Mouse (Mus musculus) hindbrain, embryonic 14.5 days (tissue): ENCODE measurements at regions not wholly inside any gene's neighbourhood (a gene's known extent, or its start where the extent isn't known, plus 50 kb on each side); places are given as distances from the start of the nearest gene placed in this dataset.

Experiments
- ATAC-seq: fragments of 200-750 bp; cut with Nextera tagmentation; 2 replicates; pipeline ENCODE4 v1.8.0; 2017; ENCODE audit warnings: moderate number of reproducible peaks, mild to moderate bottlenecking, moderate TSS enrichment, moderate library complexity; ENCODE audit not compliant: low FRiP score
- DNase-seq: peaks from one replicate; pipeline ENCODE4 v3.0.0-alpha.2; 2015; ENCODE audit warnings: low spot score
- H3K27ac ChIP-seq: fragments of 300-500 bp; sonication (generic); 2 replicates; pipeline ENCODE4 v1.5.1; 2014; ENCODE audit warnings: mild to moderate bottlenecking, moderate library complexity
- H3K27me3 ChIP-seq: fragments of 300-500 bp; sonication (generic); 2 replicates; pipeline ENCODE4 v1.6.1; 2014; ENCODE audit warnings: mild to moderate bottlenecking, low read length, mixed read lengths; ENCODE audit not compliant: control insufficient read depth, insufficient read depth
- H3K36me3 ChIP-seq: fragments of 300-500 bp; sonication (generic); replicated peaks from 2 replicates; pipeline ENCODE4 v1.6.1; 2014; ENCODE audit not compliant: control insufficient read depth, insufficient read depth
- H3K4me1 ChIP-seq: fragments of 300-500 bp; sonication (generic); replicated peaks from 2 replicates; pipeline ENCODE4 v1.6.1; 2014; ENCODE audit warnings: antibody characterized with exemption, low read length, mixed read lengths; ENCODE audit not compliant: control insufficient read depth, insufficient read depth
- H3K4me2 ChIP-seq: fragments of 300-500 bp; sonication (generic); replicated peaks from 2 replicates; pipeline ENCODE4 v1.6.1; 2014; ENCODE audit warnings: mild to moderate bottlenecking, moderate library complexity
- H3K4me3 ChIP-seq: fragments of 300-500 bp; sonication (generic); replicated peaks from 2 replicates; pipeline ENCODE4 v1.5.1; 2014; ENCODE audit warnings: mild to moderate bottlenecking, low read length
- H3K9ac ChIP-seq: fragments of 300-500 bp; sonication (generic); 2 replicates; pipeline ENCODE4 v1.6.1; 2014
- H3K9me3 ChIP-seq: fragments of 300-500 bp; sonication (generic); 2 replicates; pipeline ENCODE4 v1.6.1; 2016; ENCODE audit warnings: low read length; ENCODE audit not compliant: control insufficient read depth
- WGBS: fragments of 180-500 bp; shearing (Covaris S2); extraction: QIAGEN DNeasy Blood & Tissue Kit; methylation state at CpG from one replicate; pipeline ENCODE4 v1.1.7; 2014; 5-methylcytosine and 5-hydroxymethylcytosine counted together

DNA sequence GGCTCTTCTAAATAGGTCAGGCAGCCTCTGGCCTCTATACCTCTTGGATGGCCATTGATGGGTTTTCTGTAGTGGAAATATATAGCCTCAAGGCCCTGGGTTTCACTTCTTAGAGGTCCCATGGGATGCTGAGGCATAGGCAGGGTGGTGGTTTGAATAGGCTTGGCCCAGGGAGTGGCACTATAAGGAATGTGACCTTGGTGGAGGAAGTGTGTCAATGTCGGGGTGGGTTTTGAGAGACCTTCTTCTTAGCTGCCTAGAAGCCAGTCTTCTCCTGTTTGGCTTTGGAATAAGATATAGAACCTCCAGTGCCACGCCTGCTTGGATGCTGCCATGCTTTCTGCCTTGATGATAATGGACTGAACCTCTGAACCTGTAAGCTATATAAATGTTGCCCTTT, 59.5 kb upstream of the Hpcal1 start:
- ATAC-seq, result no peak

GRCm38 (mm10) chr12:17636146-17636545, 54.5 kb upstream of the Hpcal1 start:
- no peak for DNase-seq
- 70% methylated on average over 8 of the region's 8 CpGs for WGBS
- Histone ChIP-seq H3K4me3 (no peak overlapping the region), H3K27me3 (no peaks in the 10 kb centered on the region), H3K9me3 (no peaks in the 10 kb centered on the region), H3K9ac (no peak overlapping the region), H3K4me2 (no peak overlapping the region), H3K27ac (no peak overlapping the region), H3K4me1 (no peaks in the 10 kb centered on the region), H3K36me3 (no peaks in the 10 kb centered on the region)
- ATAC-seq, result no peak

More for the DNA sequence above, 59.5 kb upstream of the Hpcal1 start:
- no peak overlapping the region for H3K4me2 ChIP-seq
- no peaks in the 10 kb centered on the region for H3K9me3 ChIP-seq
- no peaks in the 10 kb centered on the region for H3K36me3 ChIP-seq
- no peak overlapping the region for H3K9ac ChIP-seq
- H3K4me1 ChIP-seq, result no peaks in the 10 kb centered on the region
- DNase-seq, result no peak
- WGBS, result 85% methylated on average over 2 of the region's 2 CpGs
- H3K4me3 ChIP-seq, result no peak overlapping the region
- H3K27ac ChIP-seq, result no peak overlapping the region
- no peaks in the 10 kb centered on the region for H3K27me3 ChIP-seq

DNA sequence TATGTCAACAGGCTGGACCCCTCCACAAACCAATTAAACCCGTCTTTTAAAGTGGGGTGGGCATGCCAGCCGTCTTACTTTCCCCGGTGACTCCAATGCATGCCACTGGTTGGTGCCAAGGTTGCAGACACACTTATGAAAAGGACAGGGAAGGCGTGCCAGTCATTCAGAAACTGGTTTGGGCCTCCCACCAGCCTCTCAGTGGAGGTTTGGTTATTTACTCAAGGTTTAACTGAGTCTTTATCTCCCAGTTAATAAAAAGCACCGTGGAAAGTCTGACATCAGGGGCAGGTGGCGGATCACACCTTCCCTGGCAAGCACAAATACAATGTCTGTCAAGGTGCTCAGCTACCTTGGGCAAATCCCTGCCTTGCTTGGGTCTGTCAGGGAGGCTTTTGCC, 54.1 kb upstream of the Hpcal1 start:
- H3K4me1 ChIP-seq, result no peaks in the 10 kb centered on the region
- no peaks in the 10 kb centered on the region for H3K27me3 ChIP-seq
- no peak for DNase-seq
- no peaks in the 10 kb centered on the region for H3K36me3 ChIP-seq
- 83% methylated on average over 6 of the region's 6 CpGs for WGBS
- H3K4me2 ChIP-seq, result no peak overlapping the region
- no peak overlapping the region for H3K4me3 ChIP-seq
- no peak for ATAC-seq
- no peaks in the 10 kb centered on the region for H3K9me3 ChIP-seq
- H3K27ac ChIP-seq, result no peak overlapping the region
- H3K9ac ChIP-seq, result no peak overlapping the region
